Mouse (Mus musculus) c-Kit-negative CD71-positive TER-119-positive erythroid progenitor cells, embryonic 14.5 days (primary cell): ENCODE measurements around the gene Duoxa2.
"Not testable (repeated sequence)": the region's sequence is repeated elsewhere in the genome, so short reads cannot be mapped to it uniquely, and the experiment has no call there.

ENCODE experiments used
- DNase-seq: peaks from one replicate; pipeline ENCODE4 v3.0.0-alpha.2; 2013; ENCODE audit warnings: low read depth, low spot score

Gene Duoxa2

GRCm38 (mm10) chr2:122306184-122306583, 7.5 kb downstream of the Duoxa2 start:
- DNase-seq: no peak

GRCm38 (mm10) chr2:122309647-122310046, 10.9 kb downstream of the Duoxa2 start:
- no peak for DNase-seq

GRCm38 (mm10) chr2:122311561-122311960, 12.9 kb downstream of the Duoxa2 start:
- no peak for DNase-seq

DNA sequence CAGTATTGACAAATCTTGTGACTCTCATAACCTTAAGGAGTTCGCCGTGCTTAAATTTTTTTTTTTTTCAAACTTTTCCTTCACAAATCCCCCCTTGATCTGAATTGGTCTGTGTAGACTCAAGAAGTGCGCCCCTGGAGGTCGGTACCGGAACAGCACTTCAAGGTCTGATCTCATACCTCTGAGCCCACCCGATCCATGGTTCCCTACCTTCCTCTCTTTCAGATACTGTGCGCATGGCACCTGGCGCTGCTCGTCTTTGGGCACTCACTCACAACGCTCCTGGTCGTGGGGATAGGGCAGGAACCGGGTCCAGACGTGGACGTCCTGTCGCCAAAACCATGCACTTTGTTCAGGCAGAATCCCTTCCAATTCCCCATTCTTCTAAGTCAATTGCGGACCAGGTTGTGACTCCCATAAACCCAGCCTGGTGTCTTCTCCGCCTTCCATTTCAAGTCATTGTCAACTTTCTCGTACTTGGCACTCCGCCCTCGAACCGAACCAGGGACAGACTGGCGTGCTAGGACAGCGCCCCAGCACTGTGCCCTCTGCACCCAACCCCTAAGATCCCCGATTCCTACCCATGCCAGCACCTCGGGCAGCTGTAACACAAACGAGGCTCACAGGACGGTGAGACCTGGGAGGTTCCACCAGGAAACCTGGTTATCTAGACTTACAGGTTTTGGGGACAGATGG, 14.2 kb downstream of the Duoxa2 start:
- DNase-seq: peak; percentile 20

- no peak for DNase-seq
Observed at GRCm38 (mm10) chr2:122313536-122313935, 14.8 kb downstream of the Duoxa2 start, which contains the start of gene Duoxa1. Gene Duoxa1, minus strand, starts transcription at chr2:122313730.

DNA sequence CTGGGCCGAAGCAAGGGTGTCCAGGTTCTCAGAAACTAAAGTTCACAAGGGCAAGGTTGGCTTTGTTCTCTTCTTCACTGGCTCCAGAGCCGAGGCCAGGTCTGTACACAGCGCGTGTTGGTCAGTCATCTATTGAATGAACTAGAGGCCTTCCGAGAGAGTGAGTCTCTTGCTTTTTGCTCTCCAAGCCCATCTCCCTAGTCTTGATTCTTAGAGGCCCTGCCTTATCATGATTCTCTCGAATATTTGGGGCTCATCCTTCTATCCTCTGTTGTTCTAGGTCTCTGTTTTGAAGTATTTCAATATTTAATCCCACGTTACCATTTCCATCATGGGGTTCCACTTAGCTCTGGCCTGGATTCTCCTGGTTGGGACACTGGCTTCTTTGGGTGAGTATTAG, 16.7 kb downstream of the Duoxa2 start, which contains the start of gene Duox1:
Gene Duox1, plus strand, starts transcription at position 301 of the 400 bp plus-strand sequence.
- no peak for DNase-seq

GRCm38 (mm10) chr2:122317384-122317783, 18.7 kb downstream of the Duoxa2 start:
- no peak for DNase-seq

- DNase-seq: no peak
Observed at GRCm38 (mm10) chr2:122323960-122324359, 25.3 kb downstream of the Duoxa2 start.

- no peak for DNase-seq
Observed at GRCm38 (mm10) chr2:122324586-122324985, 25.9 kb downstream of the Duoxa2 start.

DNA sequence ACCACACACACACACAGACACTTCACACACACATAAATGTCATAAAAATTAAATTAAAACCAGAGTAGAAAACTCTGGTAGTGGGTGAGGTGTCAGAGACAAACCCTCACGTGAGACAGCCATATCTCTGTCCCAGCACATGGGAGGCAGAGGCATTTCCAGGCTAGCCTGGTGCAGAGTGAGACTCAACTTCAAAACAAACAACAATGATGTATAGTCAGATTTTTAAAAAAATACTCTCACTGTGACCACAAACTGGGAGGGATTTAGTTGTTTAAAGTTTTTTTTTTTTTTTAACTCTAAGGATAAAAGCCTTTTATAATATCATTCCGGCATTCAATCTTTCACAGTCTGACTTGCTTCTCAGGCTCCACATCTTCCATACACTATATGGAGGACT, 26.7 kb downstream of the Duoxa2 start:
- DNase-seq: no peak

- DNase-seq: no peak
Observed at GRCm38 (mm10) chr2:122327986-122328385, 29.3 kb downstream of the Duoxa2 start.

GRCm38 (mm10) chr2:122330317-122330716, 31.6 kb downstream of the Duoxa2 start:
- not testable (repeated sequence) for DNase-seq

- no peak for DNase-seq
Observed at GRCm38 (mm10) chr2:122332222-122332621, 33.5 kb downstream of the Duoxa2 start.

DNA sequence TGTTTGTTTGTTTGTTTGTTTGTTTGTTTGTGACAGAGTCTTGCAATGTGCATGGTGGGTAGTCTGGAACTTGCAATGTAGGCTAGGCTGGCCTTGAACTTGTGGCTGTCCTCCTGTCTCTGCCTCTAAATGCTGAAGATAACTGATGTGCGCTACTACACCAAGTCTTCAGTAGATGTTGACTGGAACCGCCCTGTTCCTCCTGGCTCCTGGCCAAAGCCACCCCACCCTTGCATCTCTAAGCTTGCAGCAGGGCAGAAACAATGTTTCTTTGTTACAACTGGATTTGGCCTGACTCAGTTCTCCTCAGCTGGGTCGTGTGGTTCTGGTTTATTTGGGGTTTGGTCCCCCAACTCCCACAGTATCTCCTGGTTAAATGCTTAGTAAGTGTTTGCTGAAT, 35.5 kb downstream of the Duoxa2 start:
- no peak for DNase-seq

GRCm38 (mm10) chr2:122337291-122337690, 38.6 kb downstream of the Duoxa2 start:
- no peak for DNase-seq

GRCm38 (mm10) chr2:122345106-122345893, 46.6 kb downstream of the Duoxa2 start:
- no peak for DNase-seq

DNA sequence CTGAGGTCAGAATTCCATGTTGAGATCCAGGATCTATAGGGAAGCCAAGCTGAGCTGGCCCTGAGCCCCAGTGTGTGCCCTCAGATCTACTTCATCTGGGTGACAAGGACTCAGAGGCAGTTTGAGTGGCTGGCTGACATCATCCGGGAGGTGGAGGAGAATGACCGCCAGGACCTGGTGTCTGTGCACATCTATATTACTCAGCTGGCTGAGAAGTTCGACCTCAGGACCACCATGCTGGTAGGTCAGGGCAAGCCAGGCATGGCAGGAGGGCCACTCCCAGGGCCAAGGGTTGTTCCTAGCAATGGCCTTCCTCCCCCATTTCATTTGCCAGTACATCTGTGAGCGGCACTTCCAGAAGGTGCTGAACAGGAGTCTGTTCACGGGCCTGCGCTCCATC, 47.5 kb downstream of the Duoxa2 start:
- not testable (repeated sequence) for DNase-seq

GRCm38 (mm10) chr2:122347257-122347656, 48.6 kb downstream of the Duoxa2 start:
- no peak for DNase-seq

DNA sequence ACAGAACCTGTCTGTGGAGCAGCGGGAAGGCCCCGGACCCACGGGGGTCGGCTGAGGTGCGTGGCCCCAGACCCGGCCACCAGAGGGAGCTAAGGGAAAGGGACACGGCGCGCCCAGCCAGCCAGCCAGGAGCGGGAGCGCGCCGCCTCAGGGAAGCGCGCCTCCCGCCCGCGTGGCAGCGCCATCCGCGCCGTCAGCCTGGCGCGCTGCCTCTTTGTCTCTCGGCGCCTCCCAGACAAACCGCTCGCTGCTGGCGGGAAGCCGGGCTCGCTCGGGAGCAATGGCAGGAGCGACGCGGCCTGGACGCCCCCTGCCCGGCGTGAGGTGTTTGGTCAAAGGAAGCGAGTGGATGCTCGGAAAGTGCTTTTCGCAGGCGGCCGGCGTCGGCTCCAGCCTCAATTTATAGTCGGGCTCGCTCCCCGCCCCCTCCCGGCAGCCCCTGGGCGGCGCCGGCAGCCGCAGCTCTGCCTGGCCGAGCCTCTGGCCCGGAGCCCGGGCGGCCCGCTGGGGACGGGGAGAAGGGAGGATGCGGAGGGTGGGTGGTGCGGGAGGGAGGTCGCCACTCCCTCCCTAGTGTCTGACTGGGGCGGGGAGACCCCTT, 49.9 kb downstream of the Duoxa2 start:
- peak; percentile 64 for DNase-seq

DNA sequence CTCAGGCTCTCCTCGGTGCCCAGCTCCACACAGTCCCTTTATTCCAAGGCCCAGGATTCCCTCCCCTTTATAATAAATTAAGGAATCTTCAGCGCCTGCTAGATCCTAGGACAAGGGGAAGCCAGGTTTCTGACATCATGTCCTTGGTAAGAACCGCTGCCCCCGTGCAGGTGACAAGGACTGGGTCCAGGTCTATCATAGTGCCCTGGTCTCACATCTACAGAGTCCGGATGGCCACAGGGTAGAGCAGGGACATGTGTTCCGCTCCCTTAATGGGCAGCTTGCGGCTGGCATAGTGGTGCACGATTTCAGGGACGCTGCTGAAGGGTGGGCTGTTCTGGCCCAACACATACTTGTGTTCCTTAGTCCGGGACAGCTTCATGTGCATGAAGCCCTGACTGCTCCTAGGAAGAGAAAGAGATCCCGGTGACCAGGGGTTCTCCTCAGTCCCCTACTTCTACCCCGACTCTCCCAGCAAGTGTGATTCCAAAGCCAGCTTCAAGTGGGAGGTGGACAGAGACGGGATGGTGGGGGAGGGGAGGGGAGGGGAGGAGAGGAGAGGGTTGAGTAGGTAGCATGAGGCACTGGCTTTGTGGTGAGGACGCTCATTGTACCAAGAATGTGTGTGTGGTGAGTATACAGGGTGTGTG, 50.6 kb downstream of the Duoxa2 start:
- no peak for DNase-seq

DNA sequence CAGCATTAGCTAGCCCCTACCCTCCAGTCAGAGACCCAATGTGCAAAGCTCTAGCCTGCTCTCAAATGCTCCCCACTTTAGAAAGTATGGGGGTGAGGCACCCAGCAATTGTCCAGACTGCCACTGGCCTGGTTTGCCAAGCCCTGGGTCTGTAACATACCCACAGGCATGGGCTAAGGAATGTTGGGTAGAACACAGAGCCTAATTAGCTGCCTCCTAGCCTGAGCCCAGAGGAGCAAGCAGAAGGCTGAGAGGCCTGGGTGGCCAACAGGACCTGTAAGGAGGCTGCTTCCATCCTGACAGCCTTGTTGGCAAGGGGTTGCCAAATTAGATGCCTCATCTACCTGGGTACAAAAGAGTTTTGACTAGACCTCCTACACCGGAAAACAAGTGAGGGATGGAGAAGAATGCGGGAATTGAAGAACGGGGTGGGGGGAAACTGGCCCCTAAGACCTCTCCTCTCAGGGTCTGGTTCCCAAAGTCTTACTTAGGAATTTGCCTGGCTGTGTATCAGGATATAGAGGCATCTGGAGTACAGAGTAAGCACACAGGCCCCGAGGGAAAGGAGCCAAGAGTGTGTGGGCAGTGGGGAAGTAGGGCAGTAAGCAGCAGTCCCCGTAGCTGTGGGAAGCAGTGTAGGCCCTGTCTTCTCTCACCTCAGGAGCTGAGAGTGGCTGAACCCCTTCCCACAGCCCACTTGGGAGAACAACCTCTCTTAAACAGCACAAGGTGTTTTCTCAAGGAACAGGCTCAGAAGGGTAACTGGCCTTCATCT, 52.6 kb downstream of the Duoxa2 start:
- DNase-seq: no peak
